Comparison of ENCODE assay signal across 8 mouse cellular contexts in the genomic region with DNA sequence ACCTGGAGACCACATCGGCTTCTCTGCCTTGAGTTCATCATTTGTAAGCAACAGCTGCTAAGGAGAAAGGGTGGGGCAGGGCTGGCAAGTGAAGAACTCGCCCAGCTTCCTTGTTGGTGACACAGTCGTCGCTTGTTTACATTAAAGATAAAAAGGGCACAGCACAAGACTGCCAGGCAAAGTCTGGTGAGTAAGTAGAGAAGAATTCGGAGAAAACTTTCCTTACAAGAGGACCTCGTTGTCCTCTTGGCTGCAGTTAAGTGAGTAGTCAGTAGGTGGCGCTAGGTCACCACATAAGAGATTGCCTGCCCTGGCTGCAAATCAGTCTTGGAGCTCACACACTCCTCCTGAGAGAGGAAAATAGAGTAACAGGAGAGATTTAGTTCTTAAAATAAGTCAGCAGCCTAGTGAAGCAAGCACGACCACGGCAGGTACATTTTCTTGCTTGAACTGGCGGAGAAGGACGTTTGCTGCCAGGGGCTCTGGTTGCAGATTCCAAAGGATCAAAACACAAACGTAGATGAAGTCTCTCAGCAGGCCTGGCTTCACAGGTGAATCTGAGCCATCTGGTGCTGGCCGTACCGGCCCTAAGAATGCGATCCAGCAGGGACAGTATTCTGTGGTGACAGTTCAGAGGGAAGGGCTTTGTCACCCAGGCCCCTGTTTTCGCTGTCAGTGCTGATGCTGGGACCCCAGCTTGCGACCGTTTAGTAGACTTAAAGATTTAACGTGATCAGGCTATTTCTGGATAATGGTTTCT. TPM values are rescaled to one million over a fixed set of nuclear protein-coding genes. Genes with fewer than 3 reads are reported as not detected.
DNase-seq lines count a peak whose midpoint lies in the region; ATAC-seq and TF ChIP-seq lines count a peak whose summit lies in the region.

No protein-coding gene starts in this region.

- peak; percentile 60 for DNase-seq in Patski (ENCODE audit: low read depth, low spot score)
- DNase-seq in cerebellum, adult 8-10 months, result peak; percentile 80
- DNase-seq in frontal cortex, postnatal 14 days (ENCODE audit: low spot score in 2 of 2), result peak; percentile 56 to 85
- DNase-seq in layer of hippocampus, postnatal 36 days, result peak; percentile 67 to 76
- DNase-seq in right cerebral cortex, postnatal 10 days (ENCODE audit: low spot score in 2 of 2), result peak; percentile 86 to 89
- peak; percentile 47 for DNase-seq in urinary bladder, postnatal 10 days (ENCODE audit: low spot score)

- WGBS in hindbrain, embryonic 12.5 days, result 29% methylated on average over 19 of the region's 19 CpGs

- CTCF ChIA-PET in Patski (lab: Charles Lee), result interaction anchor here (0.9 to 3.6 kb wide), 3 partner anchors 9 to 216 kb away, joined by 3 to 8 read pairs (median 3); no protein-coding TSS in a partner anchor

- H3K9ac ChIP-seq in hindbrain, embryonic 12.5 days, result 0 out of 2 replicates have a peak overlapping the region, but pooled peaks have one; percentile 18

- H3K27me3 ChIP-seq in Patski, result no peaks in the 10 kb centered on the region
- no peaks in the 10 kb centered on the region for H3K27me3 ChIP-seq in hindbrain, embryonic 12.5 days

- peaks cover 4% of the 10 kb centered on the region for H3K4me1 ChIP-seq in hindbrain, embryonic 12.5 days

- no peak overlapping the region for H3K4me3 ChIP-seq in hindbrain, embryonic 12.5 days

- H3K36me3 ChIP-seq in hindbrain, embryonic 12.5 days, result no peaks in the 10 kb centered on the region

- no peaks in the 10 kb centered on the region for H3K9me3 ChIP-seq in hindbrain, embryonic 12.5 days (replicated peaks)

- POLR2A ChIA-PET in Patski (lab: Charles Lee), result no interaction called here

- ATAC-seq in Patski, result peak; percentile 51
- peak; percentile 61 for ATAC-seq in hindbrain, embryonic 12.5 days (ENCODE audit: low FRiP score)
- ATAC-seq in megakaryocyte progenitor cell, adult 5-6 weeks (replicated peaks; ENCODE audit: poor library complexity), result peak; percentile 84

- H3K4me2 ChIP-seq in hindbrain, embryonic 12.5 days (replicated peaks), result 0 out of 2 replicates have a peak overlapping the region, but pooled peaks have one; percentile 21

- TF ChIP-seq CTCF in Patski (IDR thresholded peaks at IDR 0.05), result peak; percentile 95

- H3K27ac ChIP-seq in hindbrain, embryonic 12.5 days, result no peak overlapping the region

- in situ Hi-C loops in Patski (cut with MboI; ENCODE audit: low pct_unique_long_range_greater_than_20kb), result no loop called here

RNA-seq across cellular contexts. Expression of gene Hhipl2, which starts 24.2 kb away (rescaled TPM):
- polyA plus RNA-seq in Patski (2021), result 4.3 TPM
- 0.26 and 0.82 TPM in 2 replicates for polyA plus RNA-seq in hindbrain, embryonic 12.5 days (2016; fragmentation: Nextera tagmentation; extraction: Ambion mirVana)
- total RNA-seq in layer of hippocampus, postnatal 36 days (2021), result under 1 TPM; 0.15 to 0.20 TPM
- total RNA-seq in megakaryocyte progenitor cell, adult 5-6 weeks (2015), result not detected in 2 replicates
- not detected in 2 replicates for total RNA-seq in megakaryocyte progenitor cell, adult 5-6 weeks (2017)

RNA-seq across cellular contexts. Expression of gene Taf1a, which starts 53.4 kb away (rescaled TPM):
- 46.9 TPM for polyA plus RNA-seq in Patski (2021)
- polyA plus RNA-seq in hindbrain, embryonic 12.5 days (2016; fragmentation: Nextera tagmentation; extraction: Ambion mirVana), result 19.8 and 20.6 TPM in 2 replicates
- total RNA-seq in layer of hippocampus, postnatal 36 days (2021), result 10 to 100 TPM; 17.2 to 21.2 TPM
- 16.1 and 18.4 TPM in 2 replicates for total RNA-seq in megakaryocyte progenitor cell, adult 5-6 weeks (2015)
- 19.5 and 22.4 TPM in 2 replicates for total RNA-seq in megakaryocyte progenitor cell, adult 5-6 weeks (2017)
